Mouse (Mus musculus) embryo, embryonic 11 days (tissue): Measurements from ENCODE around the gene Acsl4.

Experiments used
- DNase-seq: peaks from one replicate; pipeline ENCODE4 v3.0.0-alpha.2; 2015

The Acsl4 gene

DNA sequence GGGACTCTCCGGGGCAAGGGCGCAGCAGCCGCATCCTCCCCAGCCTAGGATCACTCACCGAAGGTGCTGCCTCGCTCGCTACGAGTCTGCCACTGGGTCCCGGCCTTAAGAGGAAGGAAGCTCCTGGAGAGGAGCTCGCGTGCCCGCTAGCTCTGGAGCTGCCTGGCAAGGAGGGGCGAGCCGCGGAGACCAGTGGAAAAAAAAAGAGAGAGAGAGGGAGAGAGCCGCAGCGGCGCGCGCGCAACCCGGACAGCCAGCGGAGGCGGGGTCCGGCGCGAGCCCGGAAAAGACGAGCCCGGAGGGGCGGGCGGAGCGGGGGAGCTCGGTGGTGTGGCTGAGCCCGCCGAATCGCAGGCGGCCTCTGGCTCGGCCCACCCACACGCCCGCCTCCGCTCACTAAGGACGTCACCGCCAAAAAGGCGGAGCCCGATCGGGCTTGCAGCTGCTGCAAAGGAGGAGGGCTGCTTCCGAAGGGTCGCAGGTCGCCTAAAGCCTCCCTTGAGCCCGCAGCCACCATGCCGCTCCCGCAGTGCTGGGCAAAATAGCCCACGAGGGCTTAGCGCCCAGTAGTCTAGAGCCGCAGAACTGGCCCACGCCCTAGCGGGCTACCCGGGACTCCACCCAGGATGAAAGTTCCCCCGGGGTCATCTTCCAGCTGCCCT, at the start of gene Acsl4:
Gene Acsl4 (minus strand): TSS at position 289 of the 662 bp plus-strand sequence.
- peak; percentile 93 for DNase-seq

DNA sequence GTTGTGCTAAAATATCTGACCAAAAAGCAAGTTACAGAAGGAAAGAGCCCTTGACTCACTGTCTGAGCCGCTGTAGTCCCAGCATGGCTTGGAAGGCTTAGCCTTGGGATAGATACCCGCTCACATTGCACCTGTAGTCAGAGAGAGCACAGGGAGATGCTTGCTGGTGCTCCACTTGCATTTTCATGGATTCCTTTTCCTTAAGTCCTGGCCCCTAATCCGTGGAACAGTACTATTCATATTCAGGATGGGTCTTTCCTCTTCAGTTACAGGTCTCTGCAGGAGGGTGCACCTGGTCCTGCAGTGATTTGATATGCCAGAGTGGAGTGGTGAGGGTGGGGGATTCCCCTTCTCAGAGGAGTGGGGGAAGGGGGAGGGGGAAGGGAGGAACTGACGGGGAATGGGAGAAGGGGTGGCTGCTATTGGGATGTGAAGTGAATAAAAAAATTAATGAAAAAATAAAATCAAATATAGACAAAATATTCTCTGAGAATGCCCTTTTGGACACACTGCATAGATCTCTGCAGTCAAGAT, 47.7 kb upstream of the Acsl4 start:
- no peak for DNase-seq

DNA sequence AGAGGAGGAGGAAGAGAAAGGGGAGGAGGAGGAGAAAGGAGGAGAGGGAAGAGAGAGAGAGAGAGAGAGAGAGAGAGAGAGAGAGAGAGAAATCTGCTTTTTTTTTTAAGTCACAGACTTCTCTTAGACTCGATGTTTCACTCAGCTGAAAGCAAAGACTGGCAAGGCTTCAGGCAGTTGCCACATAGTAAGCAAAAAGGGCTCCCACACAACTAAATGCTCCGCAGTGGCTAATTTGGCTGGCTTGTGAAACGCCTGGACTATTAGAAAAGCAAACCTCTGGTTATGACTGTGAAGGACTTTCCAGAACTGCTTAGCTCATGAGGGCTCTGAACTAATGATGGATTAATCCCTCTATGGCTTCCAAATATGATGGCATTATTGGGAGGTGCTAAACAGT, 42.5 kb upstream of the Acsl4 start:
- no peak for DNase-seq

DNA sequence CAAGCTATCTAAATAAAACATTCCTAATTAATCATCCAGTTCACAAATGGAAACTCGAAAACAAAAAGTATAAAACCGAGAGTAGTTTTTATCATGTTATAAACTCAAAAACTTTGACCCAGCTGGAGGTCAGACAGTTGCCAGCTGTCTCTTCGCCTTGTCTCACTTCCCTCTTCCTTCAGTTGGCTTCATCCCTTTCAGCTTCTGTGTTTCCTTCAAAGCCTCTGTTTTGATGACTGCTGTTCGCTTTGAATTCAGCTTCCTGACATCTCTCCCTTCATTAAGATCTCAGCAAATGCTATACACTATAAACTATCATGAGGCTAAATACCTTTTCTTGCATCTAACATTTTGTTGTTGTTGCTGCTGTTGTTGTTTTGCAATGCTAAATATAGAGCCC, 36.8 kb upstream of the Acsl4 start:
- no peak for DNase-seq

- no peak for DNase-seq
Observed at GRCm38 (mm10) chrX:142426628-142427027, 36.3 kb upstream of the Acsl4 start.

GRCm38 (mm10) chrX:142413884-142414283, 23.5 kb upstream of the Acsl4 start:
- DNase-seq: no peak

- no peak for DNase-seq
Observed at GRCm38 (mm10) chrX:142410060-142410459, 19.7 kb upstream of the Acsl4 start.

- no peak for DNase-seq
Observed at GRCm38 (mm10) chrX:142409338-142409737, 19.0 kb upstream of the Acsl4 start.

DNA sequence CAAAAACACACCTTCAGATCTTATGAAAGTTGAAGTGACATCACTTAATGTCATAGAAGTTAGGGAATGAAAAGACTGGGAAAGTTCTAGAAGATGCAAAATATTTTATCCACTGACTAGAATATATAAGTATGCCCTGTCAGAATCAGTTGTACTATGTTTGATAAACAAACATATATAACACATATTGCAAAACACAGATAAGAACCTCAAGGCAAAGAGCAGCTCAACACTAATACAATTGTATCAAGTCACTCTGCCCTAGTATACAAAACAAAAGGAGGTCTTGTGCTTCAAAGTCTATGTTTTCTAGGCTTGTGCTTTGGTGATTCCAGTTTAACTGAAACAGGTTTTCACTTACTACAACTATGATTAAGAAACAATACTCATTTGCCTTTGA, 12.8 kb upstream of the Acsl4 start:
- no peak for DNase-seq

DNA sequence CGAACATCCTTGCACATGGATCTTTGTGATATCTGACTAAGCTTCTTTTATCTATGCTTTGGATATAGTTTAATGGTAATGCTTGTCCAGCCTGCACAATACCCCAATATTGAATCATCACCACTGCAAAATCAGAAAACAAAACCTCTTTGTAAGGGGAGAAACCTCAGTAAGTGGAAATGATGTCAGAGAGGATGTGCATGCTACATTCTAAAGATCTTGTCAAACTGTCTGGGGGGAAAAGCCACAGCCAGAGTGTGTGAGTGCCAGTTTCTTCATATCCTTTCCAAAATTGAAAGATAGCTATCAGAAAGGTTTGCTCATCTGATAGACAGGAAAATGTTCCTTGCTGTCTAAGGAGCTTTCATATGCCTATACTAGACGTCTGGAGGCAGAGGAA, 8.3 kb upstream of the Acsl4 start:
- DNase-seq: no peak

- no peak for DNase-seq
Observed at GRCm38 (mm10) chrX:142390909-142391265, 552 bp upstream of the Acsl4 start.

GRCm38 (mm10) chrX:142389581-142390159, 665 bp downstream of the Acsl4 start:
- DNase-seq: peak; percentile 26

GRCm38 (mm10) chrX:142388141-142388540, 2.2 kb downstream of the Acsl4 start:
- no peak for DNase-seq

DNA sequence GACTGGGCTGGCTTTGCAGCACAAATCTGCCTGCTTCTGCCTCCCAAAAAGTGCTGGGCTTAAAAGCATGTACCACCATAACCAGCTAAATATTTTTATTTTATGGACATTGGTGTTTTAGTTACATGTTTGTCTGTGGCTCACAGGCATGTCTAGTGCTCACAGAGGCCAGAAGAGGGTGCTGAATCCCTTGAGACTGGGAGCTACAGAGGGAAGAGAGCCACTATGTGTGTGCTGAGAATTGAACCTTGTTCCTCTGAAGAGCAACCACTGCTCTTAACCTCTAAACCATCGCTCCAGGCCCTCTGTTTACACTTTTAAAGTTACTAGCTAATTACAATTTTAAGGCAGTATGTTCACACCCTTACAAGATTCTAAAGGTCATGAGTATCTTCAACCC, 2.7 kb downstream of the Acsl4 start:
- DNase-seq: no peak

- no peak for DNase-seq
Observed at GRCm38 (mm10) chrX:142384918-142385317, 5.4 kb downstream of the Acsl4 start.

DNA sequence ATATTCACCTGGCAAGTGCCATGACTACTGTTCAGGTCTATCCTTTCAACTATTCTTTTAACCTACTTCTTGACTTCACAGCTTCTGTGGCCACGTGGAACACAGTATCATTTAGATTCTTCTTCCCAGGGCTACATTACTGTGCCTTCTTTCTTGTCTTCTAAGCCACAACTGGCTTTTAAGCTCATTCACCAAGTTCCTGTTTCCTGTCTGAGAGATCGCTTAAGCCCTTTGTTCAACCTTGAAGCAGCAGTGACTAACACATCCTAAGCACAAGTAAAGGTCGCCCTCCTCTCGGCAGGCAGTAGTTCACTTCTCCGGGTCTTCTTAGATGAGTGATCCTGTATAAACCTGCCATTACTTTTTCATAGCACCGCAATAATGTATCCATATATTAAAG, 10.4 kb downstream of the Acsl4 start:
- DNase-seq: no peak

DNA sequence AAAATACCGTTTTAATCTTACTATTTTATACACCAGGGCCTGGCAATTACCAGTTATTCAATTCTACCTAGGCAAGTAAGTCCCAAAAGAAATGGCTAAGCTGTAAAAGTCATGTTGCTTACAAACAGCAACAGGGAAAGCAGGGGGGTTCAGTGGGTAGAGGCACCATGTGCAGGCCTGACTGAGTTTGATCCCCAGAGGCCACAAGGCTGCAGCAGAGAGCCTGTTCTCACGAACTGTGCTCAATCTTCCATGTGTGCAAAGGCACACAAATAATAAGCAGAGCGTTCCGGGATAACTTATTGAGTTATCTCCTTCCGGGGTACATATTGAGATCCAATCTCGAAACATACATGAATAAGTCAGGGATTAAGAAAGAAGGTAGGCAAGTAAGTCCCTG, 12.3 kb downstream of the Acsl4 start:
- no peak for DNase-seq

- no peak for DNase-seq
Observed at GRCm38 (mm10) chrX:142377358-142377757, 13.0 kb downstream of the Acsl4 start.

GRCm38 (mm10) chrX:142376747-142377146, 13.6 kb downstream of the Acsl4 start:
- no peak for DNase-seq

DNA sequence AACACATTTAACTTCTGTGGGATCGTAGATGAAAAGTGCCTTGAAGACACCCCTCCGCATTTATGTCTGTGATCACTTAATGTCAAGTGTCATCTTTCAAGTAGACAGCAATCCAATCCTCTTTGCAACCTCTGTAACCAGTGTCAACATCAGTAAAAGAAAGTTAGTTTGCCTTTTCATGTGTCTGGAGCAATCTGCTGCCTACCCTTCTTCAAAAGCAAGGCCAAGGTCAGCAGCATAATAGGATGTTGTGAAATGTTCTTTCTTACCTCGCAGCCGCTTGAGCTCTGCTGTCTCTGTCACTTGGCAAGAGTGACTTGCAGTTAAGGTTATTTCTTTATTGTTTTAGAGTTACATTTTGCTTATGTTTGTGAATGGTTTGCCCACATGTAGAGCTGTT, 14.8 kb downstream of the Acsl4 start:
- DNase-seq: no peak

GRCm38 (mm10) chrX:142372393-142372792, 17.9 kb downstream of the Acsl4 start:
- peak; percentile 67 for DNase-seq

DNA sequence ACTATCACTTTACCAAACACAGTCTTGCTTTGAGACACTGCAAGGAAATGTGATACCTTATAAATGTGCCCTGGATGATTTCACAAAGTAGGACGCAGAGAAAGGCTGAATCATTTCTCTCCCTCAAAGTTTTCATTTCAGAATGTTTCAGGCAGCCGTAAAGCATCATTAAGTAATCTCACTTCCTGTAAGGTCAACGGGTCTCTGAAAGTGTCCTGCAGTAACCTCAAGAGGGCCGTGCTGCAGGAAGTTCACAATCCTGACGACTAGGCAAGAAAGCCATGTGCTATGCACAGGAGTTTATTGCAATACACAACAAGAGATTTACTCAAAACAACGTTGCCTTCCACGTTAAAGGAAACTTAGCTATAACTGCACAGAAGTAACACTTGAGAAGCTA, 20.4 kb downstream of the Acsl4 start:
- no peak for DNase-seq

GRCm38 (mm10) chrX:142363882-142364281, 26.5 kb downstream of the Acsl4 start:
- no peak for DNase-seq

GRCm38 (mm10) chrX:142359031-142359430, 31.3 kb downstream of the Acsl4 start:
- no peak for DNase-seq

GRCm38 (mm10) chrX:142358427-142358826, 31.9 kb downstream of the Acsl4 start:
- DNase-seq: no peak
